Mouse (Mus musculus) embryo, embryonic 10 days (tissue): Measurements from ENCODE around the gene Itpkb.

ENCODE experiments used
- DNase-seq: peaks from one replicate; pipeline ENCODE4 v3.0.0-alpha.2; 2015; ENCODE audit warnings: low spot score

The Itpkb gene

GRCm38 (mm10) chr1:180314641-180315040 is 15.6 kb upstream of the Itpkb start:
- no peak for DNase-seq

GRCm38 (mm10) chr1:180315127-180315526 is 15.2 kb upstream of the Itpkb start:
- DNase-seq, result no peak

GRCm38 (mm10) chr1:180317450-180317849 is 12.8 kb upstream of the Itpkb start:
- no peak for DNase-seq

- no peak for DNase-seq
Measured at GRCm38 (mm10) chr1:180318407-180318806, 11.9 kb upstream of the Itpkb start.

GRCm38 (mm10) chr1:180319895-180320294 is 10.4 kb upstream of the Itpkb start:
- DNase-seq, result peak; percentile 54

- no peak for DNase-seq
Measured at GRCm38 (mm10) chr1:180322896-180323295, 7.4 kb upstream of the Itpkb start.

GRCm38 (mm10) chr1:180323491-180323890 is 6.8 kb upstream of the Itpkb start:
- no peak for DNase-seq

- DNase-seq, result no peak
Measured at GRCm38 (mm10) chr1:180324271-180324670, 6.0 kb upstream of the Itpkb start.

GRCm38 (mm10) chr1:180328794-180329665 is 1.3 kb upstream of the Itpkb start:
- no peak for DNase-seq

GRCm38 (mm10) chr1:180329706-180330105 is 579 bp upstream of the Itpkb start:
- DNase-seq, result no peak

- DNase-seq, result peak; percentile 58
Measured at GRCm38 (mm10) chr1:180330707-180331545, 641 bp downstream of the Itpkb start.

GRCm38 (mm10) chr1:180331546-180332075 is 1.3 kb downstream of the Itpkb start:
- DNase-seq, result peak; percentile 61

GRCm38 (mm10) chr1:180332076-180332927 is 2.0 kb downstream of the Itpkb start:
- peak; percentile 50 for DNase-seq

- DNase-seq, result no peak
Measured at GRCm38 (mm10) chr1:180332928-180333440, 2.7 kb downstream of the Itpkb start.

- DNase-seq, result no peak
Measured at GRCm38 (mm10) chr1:180333588-180333987, 3.3 kb downstream of the Itpkb start.

GRCm38 (mm10) chr1:180334541-180334940 is 4.3 kb downstream of the Itpkb start:
- DNase-seq, result no peak

- DNase-seq, result no peak
Measured at GRCm38 (mm10) chr1:180335513-180336375, 5.5 kb downstream of the Itpkb start.

GRCm38 (mm10) chr1:180338358-180338757 is 8.1 kb downstream of the Itpkb start:
- DNase-seq, result no peak

GRCm38 (mm10) chr1:180339143-180339542 is 8.9 kb downstream of the Itpkb start:
- DNase-seq, result no peak

GRCm38 (mm10) chr1:180342944-180343343 is 12.7 kb downstream of the Itpkb start:
- no peak for DNase-seq
